Mouse (Mus musculus): Measurements from ENCODE around the gene Msrb2. TPM values are rescaled to one million over a fixed set of nuclear protein-coding genes. Genes with fewer than 3 reads are reported as not detected.

Msrb2 gene
- polyA plus RNA-seq, 1 experiment: 31.7 TPM

Other genes starting within 250 kb of the Msrb2 start
- 0.04 and 0.08 TPM in 2 replicates for gene Armc3, start 172.1 kb upstream of the Msrb2 start, polyA plus RNA-seq (2012; rRNA removed)
- gene Ptf1a, start 74.2 kb downstream of the Msrb2 start, polyA plus RNA-seq (2012; rRNA removed): not detected in 2 replicates
- not detected in 2 replicates for gene 4921504E06Rik, start 182.5 kb downstream of the Msrb2 start, polyA plus RNA-seq (2012; rRNA removed)